Mouse (Mus musculus): ENCODE results near the gene Kcnj12. TPM values are rescaled to one million over a fixed set of nuclear protein-coding genes. Genes with fewer than 3 reads are reported as not detected.

Kcnj12 gene
- polyA plus RNA-seq, 1 experiment from 2014 or later: not detected

- WGBS (ENCODE audit: insufficient replicate concordance): 74% methylated on average over 5 of the region's 5 CpGs
- Histone ChIP-seq H3K9me3 (ENCODE audit: low read length) (no peaks in the 10 kb centered on the region), H3K9ac (replicated peaks) (no peak overlapping the region), H3K27me3 (ENCODE audit: insufficient read depth, low read length) (no peaks in the 10 kb centered on the region), H3K4me3 (ENCODE audit: low read depth, low read length) (no peak overlapping the region), H3K27ac (ENCODE audit: low read depth) (no peak overlapping the region), H3K36me3 (replicated peaks; ENCODE audit: insufficient read depth, low read length) (no peaks in the 10 kb centered on the region), H3K4me2 (ENCODE audit: low read depth, low read length) (no peak overlapping the region), H3K4me1 (ENCODE audit: insufficient read depth) (peaks cover 2% of the 10 kb centered on the region; the same call in 1 of the 2 replicates)
- ATAC-seq (no peak), DNase-seq (no peak)
- TF ChIP-seq EP300 (IDR thresholded peaks at IDR 0.05; ENCODE audit: low read depth) (no peak), CTCF (IDR thresholded peaks at IDR 0.05; ENCODE audit: low read depth) (no peak)
Measured at GRCm38 (mm10) chr11:60979788-60980187, 42.6 kb upstream of the Kcnj12 start.

GRCm38 (mm10) chr11:60981693-60982486, 40.5 kb upstream of the Kcnj12 start:
- Histone ChIP-seq H3K27ac (ENCODE audit: low read depth) (no peak overlapping the region), H3K4me1 (ENCODE audit: insufficient read depth) (no peaks in the 10 kb centered on the region), H3K9me3 (ENCODE audit: low read length) (no peaks in the 10 kb centered on the region), H3K27me3 (ENCODE audit: insufficient read depth, low read length) (no peaks in the 10 kb centered on the region), H3K4me3 (ENCODE audit: low read depth, low read length) (no peak overlapping the region), H3K4me2 (ENCODE audit: low read depth, low read length) (no peak overlapping the region), H3K36me3 (replicated peaks; ENCODE audit: insufficient read depth, low read length) (no peaks in the 10 kb centered on the region), H3K9ac (replicated peaks) (no peak overlapping the region)
- 74% methylated on average over 14 of the region's 14 CpGs for WGBS (ENCODE audit: insufficient replicate concordance)
- no peak for TF ChIP-seq EP300 (IDR thresholded peaks at IDR 0.05; ENCODE audit: low read depth)
- no peak for TF ChIP-seq CTCF (IDR thresholded peaks at IDR 0.05; ENCODE audit: low read depth)
- DNase-seq (no peak), ATAC-seq (no peak)

- H3K9ac ChIP-seq (replicated peaks): no peak overlapping the region
- H3K27ac ChIP-seq (ENCODE audit: low read depth): no peak overlapping the region
- no peaks in the 10 kb centered on the region for H3K27me3 ChIP-seq (ENCODE audit: insufficient read depth, low read length)
- ATAC-seq (no peak), DNase-seq (no peak)
- WGBS (ENCODE audit: insufficient replicate concordance): 76% methylated on average over 13 of the region's 13 CpGs
- no peak overlapping the region for H3K4me3 ChIP-seq (ENCODE audit: low read depth, low read length)
- no peaks in the 10 kb centered on the region for H3K4me1 ChIP-seq (ENCODE audit: insufficient read depth)
- H3K36me3 ChIP-seq (replicated peaks; ENCODE audit: insufficient read depth, low read length): no peaks in the 10 kb centered on the region
- H3K9me3 ChIP-seq (ENCODE audit: low read length): no peaks in the 10 kb centered on the region
- no peak for TF ChIP-seq EP300 (IDR thresholded peaks at IDR 0.05; ENCODE audit: low read depth)
- TF ChIP-seq CTCF (IDR thresholded peaks at IDR 0.05; ENCODE audit: low read depth): no peak
- H3K4me2 ChIP-seq (ENCODE audit: low read depth, low read length): no peak overlapping the region
Measured at GRCm38 (mm10) chr11:60984912-60985558, 37.3 kb upstream of the Kcnj12 start.

GRCm38 (mm10) chr11:60990428-60990827, 31.9 kb upstream of the Kcnj12 start:
- no peak for DNase-seq
- H3K4me3 ChIP-seq (ENCODE audit: low read depth, low read length): no peak overlapping the region
- H3K4me1 ChIP-seq (ENCODE audit: insufficient read depth): no peaks in the 10 kb centered on the region
- H3K9me3 ChIP-seq (ENCODE audit: low read length): no peaks in the 10 kb centered on the region
- H3K27me3 ChIP-seq (ENCODE audit: insufficient read depth, low read length): no peaks in the 10 kb centered on the region
- H3K36me3 ChIP-seq (replicated peaks; ENCODE audit: insufficient read depth, low read length): no peaks in the 10 kb centered on the region
- H3K9ac ChIP-seq (replicated peaks): no peak overlapping the region
- WGBS (ENCODE audit: insufficient replicate concordance): 64% methylated on average over 3 of the region's 3 CpGs
- no peak overlapping the region for H3K27ac ChIP-seq (ENCODE audit: low read depth)
- H3K4me2 ChIP-seq (ENCODE audit: low read depth, low read length): no peak overlapping the region
- TF ChIP-seq CTCF (IDR thresholded peaks at IDR 0.05; ENCODE audit: low read depth): no peak
- no peak for TF ChIP-seq EP300 (IDR thresholded peaks at IDR 0.05; ENCODE audit: low read depth)
- no peak for ATAC-seq

- Histone ChIP-seq H3K36me3 (replicated peaks; ENCODE audit: insufficient read depth, low read length) (no peaks in the 10 kb centered on the region), H3K9me3 (ENCODE audit: low read length) (no peaks in the 10 kb centered on the region), H3K27me3 (ENCODE audit: insufficient read depth, low read length) (no peaks in the 10 kb centered on the region), H3K4me2 (ENCODE audit: low read depth, low read length) (no peak overlapping the region), H3K4me1 (ENCODE audit: insufficient read depth) (no peaks in the 10 kb centered on the region), H3K4me3 (ENCODE audit: low read depth, low read length) (no peak overlapping the region), H3K9ac (replicated peaks) (no peak overlapping the region), H3K27ac (ENCODE audit: low read depth) (no peak overlapping the region)
- DNase-seq (no peak), ATAC-seq (no peak)
- TF ChIP-seq CTCF (IDR thresholded peaks at IDR 0.05; ENCODE audit: low read depth) (no peak), EP300 (IDR thresholded peaks at IDR 0.05; ENCODE audit: low read depth) (no peak)
- 73% methylated on average over 8 of the region's 8 CpGs for WGBS (ENCODE audit: insufficient replicate concordance)
Measured at GRCm38 (mm10) chr11:61002736-61003135, 19.6 kb upstream of the Kcnj12 start.

GRCm38 (mm10) chr11:61004046-61004445, 18.3 kb upstream of the Kcnj12 start:
- H3K9ac ChIP-seq (replicated peaks): no peak overlapping the region
- no peaks in the 10 kb centered on the region for H3K4me1 ChIP-seq (ENCODE audit: insufficient read depth)
- TF ChIP-seq CTCF (IDR thresholded peaks at IDR 0.05; ENCODE audit: low read depth): no peak
- TF ChIP-seq EP300 (IDR thresholded peaks at IDR 0.05; ENCODE audit: low read depth): no peak
- DNase-seq (no peak), ATAC-seq (no peak)
- no peak overlapping the region for H3K4me3 ChIP-seq (ENCODE audit: low read depth, low read length)
- H3K4me2 ChIP-seq (ENCODE audit: low read depth, low read length): no peak overlapping the region
- no peaks in the 10 kb centered on the region for H3K9me3 ChIP-seq (ENCODE audit: low read length)
- no peak overlapping the region for H3K27ac ChIP-seq (ENCODE audit: low read depth)
- no peaks in the 10 kb centered on the region for H3K36me3 ChIP-seq (replicated peaks; ENCODE audit: insufficient read depth, low read length)
- no peaks in the 10 kb centered on the region for H3K27me3 ChIP-seq (ENCODE audit: insufficient read depth, low read length)
- WGBS (ENCODE audit: insufficient replicate concordance): 67% methylated on average over 4 of the region's 4 CpGs

Measured in liver, postnatal 0 days (tissue).